16 mouse cellular contexts compared by ENCODE assay signal in genomic region chr19:30829231-30829775, GRCm38 (mm10).
"Had no signal": no experiment of that assay in that cellular context is flagged by ENCODE, and none has a peak within 500 bp of the region (broad histone marks: within the 10 kb centered on the region; RNA-seq: fewer than 3 reads in every experiment).

No protein-coding gene starts in this region.

- DNase-seq: kidney, adult 9 months; kidney, postnatal 36 days; lung, embryonic 14.5 days; lung, postnatal 10 days; lung, postnatal 4 days; retina, postnatal 1 day; right cerebral cortex, postnatal 4 days; spleen, adult 18-20 months; thymus, adult 18-20 months; thymus, postnatal 14 days had no signal

- H3K9ac ChIP-seq: limb, embryonic 15.5 days; liver, embryonic 12.5 days; lung, embryonic 14.5 days; midbrain, embryonic 13.5 days; neural tube, embryonic 12.5 days had no signal

- H3K36me3 ChIP-seq: limb, embryonic 15.5 days; liver, embryonic 12.5 days; midbrain, embryonic 13.5 days; neural tube, embryonic 12.5 days had no signal

- ATAC-seq: liver, embryonic 12.5 days; midbrain, embryonic 13.5 days had no signal

- H3K4me1 ChIP-seq: liver, embryonic 12.5 days; midbrain, embryonic 13.5 days; neural tube, embryonic 12.5 days had no signal

- H3K9me3 ChIP-seq: limb, embryonic 15.5 days; liver, embryonic 12.5 days; neural tube, embryonic 12.5 days had no signal

- H3K27me3 ChIP-seq: limb, embryonic 15.5 days; liver, embryonic 12.5 days; midbrain, embryonic 13.5 days; neural tube, embryonic 12.5 days had no signal

- H3K4me2 ChIP-seq: limb, embryonic 15.5 days; liver, embryonic 12.5 days; lung, embryonic 14.5 days; midbrain, embryonic 13.5 days; neural tube, embryonic 12.5 days had no signal

- H3K27ac ChIP-seq: kidney, postnatal 0 days; layer of hippocampus, adult 2 months; limb, embryonic 15.5 days; liver, embryonic 12.5 days; midbrain, embryonic 13.5 days; neural tube, embryonic 12.5 days had no signal

- H3K4me3 ChIP-seq: layer of hippocampus, adult 2 months; limb, embryonic 15.5 days; liver, embryonic 12.5 days; midbrain, embryonic 13.5 days; neural tube, embryonic 12.5 days had no signal
